Mouse (Mus musculus) ES-Bruce4 (cell line): ENCODE measurements around the gene Pinlyp. TPM values are rescaled to one million over a fixed set of nuclear protein-coding genes. Genes with fewer than 3 reads are reported as not detected.

ENCODE experiments used
- H3K27ac ChIP-seq: 2 replicates; pipeline ENCODE4 v1.5.1; 2012; ENCODE audit warnings: low read length, inconsistent platforms; ENCODE audit not compliant: insufficient read depth
- H3K27me3 ChIP-seq: 2 replicates; pipeline ENCODE4 v1.6.1; 2012; ENCODE audit warnings: mild to moderate bottlenecking, low read length, inconsistent platforms; ENCODE audit not compliant: control insufficient read depth, poor library complexity, insufficient read depth, severe bottlenecking
- H3K36me3 ChIP-seq: 2 replicates; pipeline ENCODE4 v1.6.1; 2012; ENCODE audit warnings: inconsistent platforms, mild to moderate bottlenecking, low read length, moderate library complexity; ENCODE audit not compliant: control insufficient read depth, poor library complexity, insufficient read depth, severe bottlenecking
- H3K4me1 ChIP-seq: one replicate; pipeline ENCODE4 v1.8.1; 2011; ENCODE audit warnings: low read length; ENCODE audit not compliant: control insufficient read depth, insufficient read depth
- H3K4me3 ChIP-seq: 2 replicates; pipeline ENCODE4 v1.5.1; 2011; ENCODE audit warnings: low read depth, mild to moderate bottlenecking, low read length
- H3K9ac ChIP-seq: 2 replicates; pipeline ENCODE4 v1.6.1; 2012; ENCODE audit warnings: low read depth, mild to moderate bottlenecking, inconsistent platforms; ENCODE audit not compliant: poor library complexity, severe bottlenecking
- H3K9me3 ChIP-seq: replicated peaks from 2 replicates; pipeline ENCODE4 v1.6.1; 2012; ENCODE audit warnings: mild to moderate bottlenecking, low read length, inconsistent platforms; ENCODE audit not compliant: control insufficient read depth, poor library complexity, insufficient read depth, severe bottlenecking
- CTCF ChIP-seq: IDR thresholded peaks from one replicate; pipeline ENCODE4 v1.8.1; 2011; ENCODE audit warnings: low read depth, low read length
- EP300 ChIP-seq: IDR thresholded peaks from 2 replicates; pipeline ENCODE4 v1.6.1; 2011; ENCODE audit warnings: low read depth, low read length; ENCODE audit not compliant: insufficient read depth
- POLR2A ChIP-seq: IDR thresholded peaks from one replicate; pipeline ENCODE4 v1.8.1; 2011; ENCODE audit warnings: low read length; ENCODE audit not compliant: insufficient read depth
- polyA plus RNA-seq: library from polyadenylated mRNA; stranded (reverse); fragments of >200 nt; gene quantifications from 2 replicates; pipeline ENCODE4 v1.2.4, GENCODE M21; 2011; ENCODE audit warnings: low read depth; ENCODE audit not compliant: missing spikeins, insufficient read depth, insufficient read length

The Pinlyp gene
- polyA plus RNA-seq, 1 experiment = not detected

DNA sequence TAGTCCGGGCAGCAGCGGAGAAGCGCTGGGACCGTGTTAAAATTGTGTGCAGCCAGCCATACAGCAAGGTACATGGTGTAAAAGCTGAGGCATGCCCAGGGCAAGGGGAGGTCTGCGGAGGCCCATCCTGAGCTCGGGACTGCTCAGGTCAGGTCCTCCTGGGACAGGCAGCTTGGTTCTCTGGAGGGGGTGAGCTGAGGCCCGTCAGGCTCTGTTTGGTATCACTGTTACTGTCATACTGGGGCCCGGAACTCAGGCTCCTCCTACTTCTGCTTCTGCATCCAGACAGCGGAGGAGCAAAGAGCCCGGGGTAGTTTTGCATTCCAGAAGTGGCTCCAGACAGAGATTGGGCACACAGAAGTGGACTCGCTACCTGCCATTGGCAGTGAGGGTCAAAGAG lies 19.7 kb upstream of the Pinlyp start:
- Histone ChIP-seq H3K27ac (no peak overlapping the region), H3K36me3 (peaks cover 21% of the 10 kb centered on the region), H3K27me3 (no peaks in the 10 kb centered on the region), H3K9me3 (no peaks in the 10 kb centered on the region), H3K9ac (no peak overlapping the region), H3K4me1 (peaks cover 3% of the 10 kb centered on the region), H3K4me3 (no peak overlapping the region)
- TF ChIP-seq POLR2A (no peak), EP300 (no peak), CTCF (no peak)

- Histone ChIP-seq H3K4me3 (no peak overlapping the region), H3K4me1 (peaks cover 3% of the 10 kb centered on the region), H3K36me3 (peaks cover 21% of the 10 kb centered on the region), H3K27me3 (no peaks in the 10 kb centered on the region), H3K27ac (no peak overlapping the region), H3K9ac (no peak overlapping the region), H3K9me3 (no peaks in the 10 kb centered on the region)
- no peak for TF ChIP-seq EP300
- no peak for TF ChIP-seq POLR2A
- peak; percentile 92 for TF ChIP-seq CTCF
These were observed 18.8 kb upstream of the Pinlyp start for GRCm38 (mm10) chr7:24564607-24565265.

- H3K9ac ChIP-seq = no peak overlapping the region
- TF ChIP-seq CTCF = no peak
- no peak for TF ChIP-seq EP300
- TF ChIP-seq POLR2A = no peak
- H3K27me3 ChIP-seq = no peaks in the 10 kb centered on the region
- H3K36me3 ChIP-seq = peaks cover 25% of the 10 kb centered on the region
- H3K4me3 ChIP-seq = no peak overlapping the region
- H3K9me3 ChIP-seq = no peaks in the 10 kb centered on the region
- no peak overlapping the region for H3K27ac ChIP-seq
- peaks cover 3% of the 10 kb centered on the region for H3K4me1 ChIP-seq
These were observed 17.9 kb upstream of the Pinlyp start for GRCm38 (mm10) chr7:24563837-24564206.

DNA sequence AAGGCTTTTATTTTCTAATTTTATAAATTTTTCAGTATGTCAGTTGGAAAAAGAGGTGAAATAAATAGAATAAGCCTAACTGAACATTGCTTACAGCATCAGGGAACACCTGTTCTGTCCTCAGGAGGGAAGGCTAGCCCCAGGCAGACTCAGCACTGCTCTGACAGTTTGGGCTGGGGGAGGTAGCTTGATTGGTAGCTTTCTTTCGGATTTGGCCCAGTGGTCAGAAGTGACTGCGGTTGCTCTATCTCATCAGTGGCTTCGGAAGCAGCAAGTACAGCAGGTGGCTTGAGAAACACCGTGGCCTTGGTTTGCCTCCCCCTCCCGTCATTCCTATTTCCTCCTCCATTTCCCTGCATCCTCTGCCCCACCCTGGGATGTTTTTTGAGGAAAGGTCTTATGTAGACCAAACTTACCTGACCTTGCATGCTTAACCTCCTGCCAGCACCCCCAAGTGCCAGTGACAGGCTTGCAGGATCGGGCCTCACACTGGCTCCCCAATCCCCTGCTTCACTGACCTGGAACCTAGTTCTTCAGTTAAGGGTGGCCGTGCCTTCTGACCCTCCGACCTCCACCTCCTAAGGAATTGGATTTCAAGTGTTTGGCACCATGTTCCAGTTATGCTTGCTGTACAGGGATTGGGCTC lies 17.4 kb upstream of the Pinlyp start:
- Histone ChIP-seq H3K27ac (no peak overlapping the region), H3K36me3 (peaks cover 22% of the 10 kb centered on the region), H3K9ac (no peak overlapping the region), H3K27me3 (no peaks in the 10 kb centered on the region), H3K4me3 (no peak overlapping the region), H3K4me1 (peaks cover 3% of the 10 kb centered on the region), H3K9me3 (no peaks in the 10 kb centered on the region)
- TF ChIP-seq EP300 (no peak), POLR2A (no peak), CTCF (no peak)

DNA sequence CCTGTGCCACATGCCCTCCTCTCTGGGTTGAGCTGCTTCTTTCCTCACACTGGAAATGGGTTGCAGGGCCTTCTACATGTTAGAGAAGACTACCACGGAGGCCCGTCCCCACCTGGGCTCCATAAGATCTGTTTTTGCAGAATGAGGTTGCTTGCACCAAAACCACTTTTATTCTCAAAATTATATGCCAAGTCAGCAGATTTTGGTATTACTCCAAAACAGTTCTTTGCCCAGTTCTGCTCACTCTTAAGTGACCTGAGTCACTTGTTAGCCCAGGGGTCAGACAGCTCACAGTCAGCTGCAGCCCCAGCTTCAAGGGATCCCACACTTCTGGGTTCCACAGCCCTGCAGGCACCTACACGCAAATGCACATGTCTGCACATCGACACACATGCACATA lies 15.5 kb upstream of the Pinlyp start:
- Histone ChIP-seq H3K27me3 (no peaks in the 10 kb centered on the region), H3K27ac (no peak overlapping the region), H3K9ac (no peak overlapping the region), H3K9me3 (no peaks in the 10 kb centered on the region), H3K4me1 (peaks cover 3% of the 10 kb centered on the region), H3K4me3 (no peak overlapping the region), H3K36me3 (peaks cover 8% of the 10 kb centered on the region)
- TF ChIP-seq CTCF = no peak
- no peak for TF ChIP-seq POLR2A
- no peak for TF ChIP-seq EP300

DNA sequence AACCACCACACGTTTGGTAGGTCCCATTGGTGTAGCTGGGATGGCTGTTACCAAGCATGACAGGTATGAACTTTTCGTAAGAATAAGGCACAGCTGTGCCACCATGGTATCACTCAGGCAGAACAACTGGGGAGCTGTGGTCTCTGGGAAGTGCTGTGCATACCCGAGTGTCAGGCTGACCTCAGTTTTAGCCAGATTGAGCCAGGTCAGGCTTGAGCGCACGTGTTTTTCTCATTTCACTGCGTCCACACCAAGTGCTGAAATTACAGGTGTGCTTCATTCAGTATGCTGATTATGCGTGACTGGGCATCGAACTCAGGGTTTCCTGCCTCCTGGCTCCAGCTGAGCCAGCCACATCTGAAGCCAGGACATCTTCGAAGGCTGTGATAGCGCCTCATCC lies 9.9 kb upstream of the Pinlyp start:
- H3K36me3 ChIP-seq = peaks cover 14% of the 10 kb centered on the region
- TF ChIP-seq CTCF = no peak
- no peak for TF ChIP-seq EP300
- no peak for TF ChIP-seq POLR2A
- no peaks in the 10 kb centered on the region for H3K9me3 ChIP-seq
- H3K4me1 ChIP-seq = no peaks in the 10 kb centered on the region
- H3K9ac ChIP-seq = no peak overlapping the region
- H3K27me3 ChIP-seq = no peaks in the 10 kb centered on the region
- no peak overlapping the region for H3K4me3 ChIP-seq
- H3K27ac ChIP-seq = no peak overlapping the region
